Mouse (Mus musculus): ENCODE data around the gene Kdm2b. TPM values are rescaled to one million over a fixed set of nuclear protein-coding genes. Genes with fewer than 3 reads are reported as not detected.

Kdm2b gene
- polyA plus RNA-seq, 1 experiment, result 22.4 TPM

DNA sequence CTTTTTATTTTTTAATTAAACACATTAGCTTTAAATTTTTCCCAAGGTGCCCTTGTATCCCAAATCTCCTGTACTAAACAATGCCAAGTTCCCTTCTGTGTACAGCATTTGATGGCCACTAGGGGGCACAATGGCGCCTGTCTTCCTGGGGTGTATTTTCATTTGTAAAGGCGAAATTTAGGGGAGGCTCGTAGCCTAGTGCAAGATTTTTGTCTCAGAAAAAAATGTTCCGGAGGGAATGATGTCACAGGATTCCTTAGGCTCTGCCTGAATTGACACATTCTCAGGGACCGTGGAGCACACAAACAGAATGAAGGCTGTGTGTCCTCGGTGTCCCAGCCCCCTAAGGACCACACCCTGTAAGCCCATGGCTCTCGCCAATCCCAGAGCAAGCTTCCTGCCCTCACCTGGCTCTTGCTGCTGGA, 64.1 kb downstream of the Kdm2b start:
- TF ChIP-seq POLR2A (IDR thresholded peaks at IDR 0.05; ENCODE audit: low read depth, low read length) (no peak), CTCF (IDR thresholded peaks at IDR 0.05; ENCODE audit: borderline replicate concordance, insufficient read depth, low read length) (peak; percentile 52; the same call in 1 of the 2 replicates)
- no peak overlapping the region for H3K27ac ChIP-seq (ENCODE audit: insufficient read depth, low read length)
- H3K4me3 ChIP-seq (ENCODE audit: insufficient read depth, low read length), result no peak overlapping the region
- H3K4me1 ChIP-seq (ENCODE audit: control insufficient read depth, insufficient read depth, low read length), result no peaks in the 10 kb centered on the region

DNA sequence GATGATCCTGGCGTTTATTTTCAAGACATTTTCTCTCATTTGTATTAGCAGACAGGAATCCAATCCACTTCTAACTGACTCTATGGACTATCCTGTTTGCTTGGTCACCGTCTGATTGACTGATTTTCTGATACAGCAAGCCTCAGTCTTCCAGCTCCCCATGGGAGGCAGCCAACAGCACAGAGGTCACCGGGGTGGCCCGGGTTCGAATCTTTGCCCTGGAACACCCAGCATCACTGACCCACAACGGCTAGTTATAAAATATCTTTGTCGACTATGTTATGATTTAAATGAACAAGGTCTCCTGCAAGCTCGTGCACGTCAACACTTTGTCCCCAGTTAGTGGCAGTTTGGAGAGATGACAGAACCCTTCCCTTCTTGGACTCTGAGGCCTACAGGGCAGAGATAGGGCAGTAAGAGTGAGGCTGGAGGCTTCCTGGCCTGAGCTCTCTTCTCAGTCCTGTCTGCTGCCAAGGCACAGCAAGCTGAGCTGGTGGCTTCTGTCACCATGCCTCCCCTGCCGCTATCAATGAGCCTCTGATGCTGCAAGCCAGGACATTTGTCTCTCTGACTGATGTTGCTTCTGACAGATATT, 65.7 kb downstream of the Kdm2b start:
- no peak overlapping the region for H3K27ac ChIP-seq (ENCODE audit: insufficient read depth, low read length)
- no peak overlapping the region for H3K4me3 ChIP-seq (ENCODE audit: insufficient read depth, low read length)
- H3K4me1 ChIP-seq (ENCODE audit: control insufficient read depth, insufficient read depth, low read length), result no peaks in the 10 kb centered on the region
- TF ChIP-seq POLR2A (IDR thresholded peaks at IDR 0.05; ENCODE audit: low read depth, low read length) (no peak), CTCF (IDR thresholded peaks at IDR 0.05; ENCODE audit: borderline replicate concordance, insufficient read depth, low read length) (no peak)

DNA sequence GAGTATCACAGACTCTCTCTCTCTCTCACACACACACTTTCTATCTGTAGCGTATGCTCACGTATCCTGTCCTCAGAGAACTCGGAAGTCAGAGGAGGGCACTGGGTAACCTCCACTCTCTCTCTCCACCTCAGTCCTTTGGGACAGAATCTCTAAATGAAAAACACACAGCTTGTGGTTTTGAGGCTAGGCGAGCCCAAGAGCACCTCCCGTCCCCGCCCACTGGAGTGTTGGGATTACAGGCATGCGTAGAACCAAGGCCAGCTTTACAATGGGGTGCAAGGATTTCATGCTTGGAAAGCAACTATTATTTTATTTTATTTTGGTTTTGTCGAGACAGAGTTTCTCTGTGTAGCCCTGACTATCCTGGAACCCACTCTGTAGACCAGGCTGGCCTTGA, 67.7 kb downstream of the Kdm2b start:
- Histone ChIP-seq H3K27ac (ENCODE audit: insufficient read depth, low read length) (no peak overlapping the region), H3K4me3 (ENCODE audit: insufficient read depth, low read length) (no peak overlapping the region), H3K4me1 (ENCODE audit: control insufficient read depth, insufficient read depth, low read length) (no peaks in the 10 kb centered on the region)
- TF ChIP-seq POLR2A (IDR thresholded peaks at IDR 0.05; ENCODE audit: low read depth, low read length) (no peak), CTCF (IDR thresholded peaks at IDR 0.05; ENCODE audit: borderline replicate concordance, insufficient read depth, low read length) (no peak)

GRCm38 (mm10) chr5:122920557-122920956, 69.1 kb downstream of the Kdm2b start:
- Histone ChIP-seq H3K4me3 (ENCODE audit: insufficient read depth, low read length) (no peak overlapping the region), H3K4me1 (ENCODE audit: control insufficient read depth, insufficient read depth, low read length) (no peaks in the 10 kb centered on the region), H3K27ac (ENCODE audit: insufficient read depth, low read length) (no peak overlapping the region)
- TF ChIP-seq CTCF (IDR thresholded peaks at IDR 0.05; ENCODE audit: borderline replicate concordance, insufficient read depth, low read length) (no peak), POLR2A (IDR thresholded peaks at IDR 0.05; ENCODE audit: low read depth, low read length) (no peak)

GRCm38 (mm10) chr5:122917982-122918711, 71.5 kb downstream of the Kdm2b start:
- no peaks in the 10 kb centered on the region for H3K4me1 ChIP-seq (ENCODE audit: control insufficient read depth, insufficient read depth, low read length)
- no peak for TF ChIP-seq CTCF (IDR thresholded peaks at IDR 0.05; ENCODE audit: borderline replicate concordance, insufficient read depth, low read length)
- no peak for TF ChIP-seq POLR2A (IDR thresholded peaks at IDR 0.05; ENCODE audit: low read depth, low read length)
- no peak overlapping the region for H3K27ac ChIP-seq (ENCODE audit: insufficient read depth, low read length)
- H3K4me3 ChIP-seq (ENCODE audit: insufficient read depth, low read length), result no peak overlapping the region

- TF ChIP-seq CTCF (IDR thresholded peaks at IDR 0.05; ENCODE audit: borderline replicate concordance, insufficient read depth, low read length), result no peak
- no peak for TF ChIP-seq POLR2A (IDR thresholded peaks at IDR 0.05; ENCODE audit: low read depth, low read length)
- Histone ChIP-seq H3K27ac (ENCODE audit: insufficient read depth, low read length) (no peak overlapping the region), H3K4me1 (ENCODE audit: control insufficient read depth, insufficient read depth, low read length) (no peaks in the 10 kb centered on the region), H3K4me3 (ENCODE audit: insufficient read depth, low read length) (no peak overlapping the region)
These were observed 73.5 kb downstream of the Kdm2b start for GRCm38 (mm10) chr5:122916147-122916546.

- no peaks in the 10 kb centered on the region for H3K4me1 ChIP-seq (ENCODE audit: control insufficient read depth, insufficient read depth, low read length)
- no peak overlapping the region for H3K27ac ChIP-seq (ENCODE audit: insufficient read depth, low read length)
- TF ChIP-seq CTCF (IDR thresholded peaks at IDR 0.05; ENCODE audit: borderline replicate concordance, insufficient read depth, low read length) (no peak), POLR2A (IDR thresholded peaks at IDR 0.05; ENCODE audit: low read depth, low read length) (no peak)
- no peak overlapping the region for H3K4me3 ChIP-seq (ENCODE audit: insufficient read depth, low read length)
These were observed 76.8 kb downstream of the Kdm2b start for GRCm38 (mm10) chr5:122912863-122913262.

- Histone ChIP-seq H3K4me3 (ENCODE audit: insufficient read depth, low read length) (no peak overlapping the region), H3K27ac (ENCODE audit: insufficient read depth, low read length) (no peak overlapping the region), H3K4me1 (ENCODE audit: control insufficient read depth, insufficient read depth, low read length) (no peaks in the 10 kb centered on the region)
- no peak for TF ChIP-seq CTCF (IDR thresholded peaks at IDR 0.05; ENCODE audit: borderline replicate concordance, insufficient read depth, low read length)
- no peak for TF ChIP-seq POLR2A (IDR thresholded peaks at IDR 0.05; ENCODE audit: low read depth, low read length)
These were observed 80.1 kb downstream of the Kdm2b start for GRCm38 (mm10) chr5:122909481-122909880.

- Histone ChIP-seq H3K4me3 (ENCODE audit: insufficient read depth, low read length) (no peak overlapping the region), H3K27ac (ENCODE audit: insufficient read depth, low read length) (no peak overlapping the region), H3K4me1 (ENCODE audit: control insufficient read depth, insufficient read depth, low read length) (no peaks in the 10 kb centered on the region)
- TF ChIP-seq POLR2A (IDR thresholded peaks at IDR 0.05; ENCODE audit: low read depth, low read length) (no peak), CTCF (IDR thresholded peaks at IDR 0.05; ENCODE audit: borderline replicate concordance, insufficient read depth, low read length) (no peak)
These were observed 81.6 kb downstream of the Kdm2b start for GRCm38 (mm10) chr5:122908001-122908400.

DNA sequence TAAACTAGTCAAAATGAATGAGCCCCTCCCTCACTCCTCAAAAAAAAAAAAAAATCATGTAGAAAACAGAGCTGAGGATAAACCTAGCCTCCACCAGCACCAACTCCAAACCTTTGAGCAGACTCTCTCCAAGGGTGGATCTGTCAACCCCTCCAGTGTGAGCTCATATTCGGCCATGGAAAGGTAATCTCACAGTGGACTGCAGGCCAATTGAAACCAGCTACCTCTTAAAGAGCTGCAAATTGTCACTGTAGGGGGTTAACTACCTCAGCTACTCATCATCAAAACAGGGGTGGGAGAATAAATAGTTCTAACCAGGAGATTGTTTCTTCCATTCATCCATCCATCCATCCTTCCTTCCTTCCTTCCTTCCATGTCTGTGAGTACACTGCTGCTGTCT, 82.4 kb downstream of the Kdm2b start:
- no peaks in the 10 kb centered on the region for H3K4me1 ChIP-seq (ENCODE audit: control insufficient read depth, insufficient read depth, low read length)
- H3K27ac ChIP-seq (ENCODE audit: insufficient read depth, low read length), result no peak overlapping the region
- no peak overlapping the region for H3K4me3 ChIP-seq (ENCODE audit: insufficient read depth, low read length)
- TF ChIP-seq POLR2A (IDR thresholded peaks at IDR 0.05; ENCODE audit: low read depth, low read length) (no peak), CTCF (IDR thresholded peaks at IDR 0.05; ENCODE audit: borderline replicate concordance, insufficient read depth, low read length) (no peak)
